Mouse (Mus musculus) myocyte (in vitro differentiated cells): Measurements from ENCODE around the gene Nek9.

ENCODE experiments used
- CEBPB ChIP-seq: IDR thresholded peaks from 2 replicates; pipeline ENCODE4 v1.6.1; 2011; ENCODE audit warnings: mild to moderate bottlenecking, moderate library complexity; ENCODE audit not compliant: poor library complexity, insufficient read depth, severe bottlenecking
- E2F4 ChIP-seq: IDR thresholded peaks from one replicate; pipeline ENCODE4 v1.6.1; 2011; ENCODE audit warnings: mild to moderate bottlenecking, control low read depth, moderate library complexity; ENCODE audit not compliant: insufficient read depth
- MAX ChIP-seq: IDR thresholded peaks from one replicate; pipeline ENCODE4 v1.6.1; 2011; ENCODE audit warnings: low read depth, mild to moderate bottlenecking, control low read depth
- MYOD1 ChIP-seq, 3 experiments: IDR thresholded peaks; one replicate each; pipeline ENCODE4 v1.6.1; 2011; ENCODE audit warnings: control low read depth in 2 of 3, low read depth in 2 of 3, mild to moderate bottlenecking in 2 of 3, moderate library complexity in 1 of 3; ENCODE audit not compliant: insufficient read length in 2 of 3, control insufficient read depth in 1 of 3
- MYOG ChIP-seq, 3 experiments: IDR thresholded peaks; one replicate each; pipeline ENCODE4 v1.6.1; 2011; ENCODE audit warnings: control low read depth in 2 of 3, low read depth in 2 of 3, mild to moderate bottlenecking in 2 of 3; ENCODE audit not compliant: insufficient read length in 2 of 3, control insufficient read depth in 1 of 3, insufficient read depth in 1 of 3
- POLR2A ChIP-seq: IDR thresholded peaks from one replicate; pipeline ENCODE4 v1.6.1; 2011; ENCODE audit warnings: low read depth, mild to moderate bottlenecking, control low read depth, moderate library complexity; ENCODE audit not compliant: insufficient read length
- POLR2AphosphoS2 ChIP-seq: IDR thresholded peaks from one replicate; pipeline ENCODE4 v1.6.1; 2011; ENCODE audit warnings: low read depth, control low read depth; ENCODE audit not compliant: insufficient read length
- REST ChIP-seq: IDR thresholded peaks from one replicate; pipeline ENCODE4 v1.6.1; 2011; ENCODE audit warnings: mild to moderate bottlenecking, control low read depth, moderate library complexity; ENCODE audit not compliant: insufficient read depth, insufficient read length
- SRF ChIP-seq: IDR thresholded peaks from one replicate; pipeline ENCODE4 v1.6.1; 2011; ENCODE audit warnings: low read depth; ENCODE audit not compliant: control insufficient read depth, insufficient read length
- TCF12 ChIP-seq: IDR thresholded peaks from one replicate; pipeline ENCODE4 v1.6.1; 2011; ENCODE audit warnings: mild to moderate bottlenecking, control low read depth; ENCODE audit not compliant: poor library complexity, insufficient read depth, severe bottlenecking
- TCF3 ChIP-seq: IDR thresholded peaks from one replicate; pipeline ENCODE4 v1.6.1; 2011; ENCODE audit warnings: low read depth, control low read depth; ENCODE audit not compliant: insufficient read length
- USF1 ChIP-seq: IDR thresholded peaks from one replicate; pipeline ENCODE4 v1.6.1; 2011; ENCODE audit warnings: low read depth, mild to moderate bottlenecking, control low read depth, moderate library complexity

- TF ChIP-seq POLR2A, result no peak
- TF ChIP-seq TCF12, result no peak
- no peak for TF ChIP-seq MAX
- TF ChIP-seq MYOG (IDR thresholded peaks at IDR 0.05; ENCODE audit: control insufficient read depth in 1 of 3, insufficient read depth in 1 of 3, insufficient read length in 2 of 3, low read depth in 2 of 3), result no peak
- no peak for TF ChIP-seq CEBPB
- peak; percentile 64 for TF ChIP-seq E2F4
- TF ChIP-seq POLR2AphosphoS2, result no peak
- TF ChIP-seq MYOD1 (IDR thresholded peaks at IDR 0.05; ENCODE audit: control insufficient read depth in 1 of 3, insufficient read length in 2 of 3, low read depth in 2 of 3), result no peak
- TF ChIP-seq USF1, result peak; percentile 30
- TF ChIP-seq TCF3, result no peak
- no peak for TF ChIP-seq REST
- TF ChIP-seq SRF, result no peak
Measured at GRCm38 (mm10) chr12:85280105-85280844, 58.9 kb downstream of the Nek9 start.
